Mouse (Mus musculus) urinary bladder, adult 18-20 months (tissue): ENCODE data around the gene Fuca1.

Experiments used
- DNase-seq, 2 experiments: peaks; one replicate each; pipeline ENCODE4 v3.0.0; 2022; ENCODE audit warnings: low spot score in 2 of 2, mixed read lengths in 2 of 2

Fuca1 gene

GRCm38 (mm10) chr4:135889146-135889883 lies 31.2 kb upstream of the Fuca1 start:
- DNase-seq = no peak

- peak; percentile 60 to 62 for DNase-seq
These were observed 30.7 kb upstream of the Fuca1 start for GRCm38 (mm10) chr4:135889884-135890283.

GRCm38 (mm10) chr4:135891539-135891938 lies 29.0 kb upstream of the Fuca1 start:
- DNase-seq = no peak

GRCm38 (mm10) chr4:135892884-135893283 lies 27.7 kb upstream of the Fuca1 start:
- no peak for DNase-seq

- DNase-seq = no peak
These were observed 25.4 kb upstream of the Fuca1 start, which contains the start of gene Cnr2 for GRCm38 (mm10) chr4:135895071-135895571. Gene Cnr2 (plus strand): TSS chr4:135895394.

GRCm38 (mm10) chr4:135896157-135896556 lies 24.4 kb upstream of the Fuca1 start:
- no peak for DNase-seq

GRCm38 (mm10) chr4:135898380-135899049 lies 22.0 kb upstream of the Fuca1 start:
- DNase-seq = no peak

- DNase-seq = no peak
These were observed 21.5 kb upstream of the Fuca1 start for GRCm38 (mm10) chr4:135899050-135899448.

- DNase-seq = no peak
These were observed 20.5 kb upstream of the Fuca1 start for GRCm38 (mm10) chr4:135900008-135900407.

GRCm38 (mm10) chr4:135902606-135903242 lies 17.8 kb upstream of the Fuca1 start:
- no peak for DNase-seq

GRCm38 (mm10) chr4:135904810-135905209 lies 15.7 kb upstream of the Fuca1 start:
- DNase-seq = no peak

GRCm38 (mm10) chr4:135906633-135907032 lies 13.9 kb upstream of the Fuca1 start:
- no peak for DNase-seq

GRCm38 (mm10) chr4:135909326-135910066 lies 11.0 kb upstream of the Fuca1 start:
- no peak for DNase-seq

- DNase-seq = no peak
These were observed 9.0 kb upstream of the Fuca1 start for GRCm38 (mm10) chr4:135911531-135911930.

GRCm38 (mm10) chr4:135912164-135912563 lies 8.4 kb upstream of the Fuca1 start:
- DNase-seq = no peak

GRCm38 (mm10) chr4:135912835-135913234 lies 7.7 kb upstream of the Fuca1 start:
- DNase-seq = no peak

GRCm38 (mm10) chr4:135913433-135913832 lies 7.1 kb upstream of the Fuca1 start:
- DNase-seq = no peak

- peak in 1 of 2 experiments; percentile 9 for DNase-seq
These were observed 1.8 kb upstream of the Fuca1 start for GRCm38 (mm10) chr4:135918635-135919279.

GRCm38 (mm10) chr4:135919280-135919639 lies 1.3 kb upstream of the Fuca1 start:
- no peak for DNase-seq

- no peak for DNase-seq
These were observed 954 bp downstream of the Fuca1 start for GRCm38 (mm10) chr4:135921257-135922120.
